Mouse (Mus musculus): ENCODE measurements around the gene Fam133b.
"Not testable (repeated sequence)": the region's sequence is repeated elsewhere in the genome, so short reads cannot be mapped to it uniquely, and the experiment has no call there.

Fam133b gene

DNA sequence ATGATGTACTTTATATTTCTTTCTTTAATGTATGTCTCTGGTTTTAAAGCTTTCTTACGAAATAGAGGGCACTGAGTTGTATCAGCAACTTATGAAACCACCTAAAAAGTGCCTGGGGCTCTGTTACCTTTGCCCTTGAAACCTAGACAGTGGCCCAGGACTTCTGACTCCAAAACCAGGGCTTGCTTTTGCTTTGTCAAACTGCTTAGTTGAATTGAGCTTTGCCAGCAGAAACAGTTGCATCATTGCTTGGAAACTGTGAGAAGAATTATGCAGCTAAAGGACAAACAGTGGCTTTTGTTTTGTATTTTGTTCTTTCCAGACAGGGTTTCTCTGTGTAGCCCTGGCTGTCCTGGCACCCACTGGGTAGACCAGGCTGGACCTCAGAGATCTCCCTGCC is 56.7 kb downstream of the Fam133b start:
- no peak for DNase-seq (ENCODE audit: low spot score)

DNA sequence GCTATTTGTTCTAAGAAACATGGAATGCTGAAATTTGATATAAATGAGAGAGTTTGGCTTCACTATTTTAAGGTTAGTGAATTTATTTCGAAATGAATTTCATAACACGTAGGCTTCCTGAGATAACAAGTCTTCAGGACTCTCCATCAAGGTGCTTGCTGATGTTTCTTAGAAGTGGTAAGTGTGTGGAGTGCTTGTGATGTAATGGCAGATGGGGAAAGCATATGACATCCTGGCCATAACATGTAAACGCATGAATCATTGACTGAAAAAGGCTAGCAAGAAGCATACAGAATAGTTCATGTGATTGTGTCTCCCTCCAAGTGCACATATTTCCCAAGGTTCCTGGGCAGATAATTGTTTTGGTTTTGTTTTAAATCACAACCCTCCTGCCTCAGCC is 57.2 kb downstream of the Fam133b start:
- no peak for DNase-seq (ENCODE audit: low spot score)

DNA sequence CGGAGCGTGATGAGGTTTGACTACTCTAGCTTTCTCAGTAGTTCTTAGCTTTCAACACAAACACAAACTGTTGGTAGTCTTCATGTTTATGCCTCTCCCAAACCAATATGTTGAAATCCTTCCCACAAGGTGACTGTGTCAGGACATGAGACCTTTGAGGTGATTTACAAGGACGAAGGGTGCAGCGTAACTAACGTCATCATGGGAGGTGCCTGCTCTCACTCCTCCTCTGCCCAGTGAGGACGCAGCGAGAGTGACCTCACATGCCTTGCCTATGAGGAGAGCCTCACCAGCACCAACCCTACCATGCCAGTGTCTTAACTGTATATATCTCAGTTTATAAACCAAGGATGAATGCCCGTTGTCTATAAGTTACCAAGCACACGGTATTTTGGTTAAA is 63.5 kb downstream of the Fam133b start:
- DNase-seq (ENCODE audit: low spot score): no peak

DNA sequence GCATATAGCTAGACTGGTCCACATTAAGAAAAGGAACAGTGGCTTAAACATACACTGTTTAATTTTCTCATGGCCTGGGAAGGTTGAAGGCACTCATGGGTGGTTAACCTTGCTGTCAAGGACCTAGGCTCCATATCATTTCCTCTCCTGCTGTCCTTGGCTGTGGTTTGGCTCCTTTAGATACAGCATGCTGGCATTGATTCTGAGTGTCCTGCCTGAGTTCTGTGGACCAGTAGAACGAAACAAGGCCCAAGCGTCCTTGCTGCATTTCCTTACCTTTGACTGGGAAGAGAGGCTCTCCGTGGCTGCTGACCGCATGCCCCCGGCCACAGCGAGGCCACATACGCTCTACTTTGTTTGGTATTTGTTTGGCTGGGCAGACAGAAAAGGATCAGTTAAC is 65.6 kb downstream of the Fam133b start:
- no peak for DNase-seq (ENCODE audit: low spot score)

DNA sequence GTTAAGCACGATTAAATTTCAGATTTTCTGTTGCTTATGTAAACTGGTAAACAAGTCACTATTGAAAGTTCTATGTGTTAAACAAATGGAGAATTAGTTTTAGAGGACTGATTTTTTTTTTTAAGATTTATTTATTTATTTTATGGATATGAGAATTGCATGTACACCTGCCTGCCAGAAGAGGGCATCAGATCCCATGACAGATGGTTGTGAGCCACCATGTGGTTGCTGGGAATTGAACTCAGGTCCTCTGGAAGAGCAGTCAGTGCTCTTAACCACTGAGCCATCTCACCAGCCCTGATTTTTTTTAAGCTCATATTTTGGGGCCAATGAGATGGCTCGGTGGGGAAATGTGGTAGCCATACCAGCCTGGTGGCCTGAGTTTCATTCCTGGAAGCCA is 68.2 kb downstream of the Fam133b start:
- DNase-seq (ENCODE audit: low spot score): not testable (repeated sequence)

All from T-cell, adult 2 months (primary cell).